Mouse (Mus musculus) bone marrow macrophage, adult 2 months (primary cell): ENCODE measurements at regions not wholly inside any gene's neighbourhood (a gene's known extent, or its start where the extent isn't known, plus 50 kb on each side); places are given as distances from the start of the nearest gene placed in this dataset.

Experiments used
- CTCF ChIP-seq: IDR thresholded peaks from 2 replicates; pipeline ENCODE4 v1.5.1; 2012; ENCODE audit warnings: low read depth, mild to moderate bottlenecking, low read length, moderate library complexity
- POLR2A ChIP-seq: IDR thresholded peaks from 2 replicates; pipeline ENCODE4 v1.6.1; 2012; ENCODE audit warnings: mild to moderate bottlenecking, low read depth, low read length, borderline replicate concordance

DNA sequence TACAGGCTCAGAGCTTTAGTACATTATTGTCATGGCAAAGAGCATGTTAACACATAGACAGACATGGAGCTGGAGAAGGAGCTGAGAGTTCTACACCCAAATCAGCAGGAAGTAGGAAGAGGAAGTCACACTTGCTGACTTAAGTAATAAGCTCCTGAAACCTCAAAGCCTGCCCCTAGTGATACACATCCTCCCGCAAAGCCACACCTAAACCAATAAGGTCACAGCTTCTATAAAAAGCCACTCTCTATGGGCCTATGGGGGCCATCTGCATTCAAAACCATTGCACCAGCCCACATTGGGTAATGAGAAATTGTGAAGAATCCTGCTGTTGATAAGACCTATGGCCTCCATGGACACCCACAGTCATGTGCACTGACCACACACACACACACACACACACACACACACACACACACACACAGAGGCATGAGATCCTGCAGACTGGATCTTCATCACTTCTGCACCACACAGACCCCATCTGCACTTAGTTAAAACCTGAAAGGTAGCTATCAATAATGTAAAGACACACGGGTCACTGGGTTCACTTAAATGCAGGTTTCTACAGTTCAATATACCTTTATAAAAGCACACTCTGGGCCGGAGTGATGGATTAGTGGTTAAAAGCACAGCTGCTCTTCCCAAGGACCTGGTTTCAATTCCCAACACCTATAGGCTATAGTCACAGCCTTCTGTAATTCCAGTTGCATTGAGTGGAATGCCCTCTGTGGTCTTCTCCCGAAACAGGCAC is 230.0 kb upstream of the Lrig3 start:
- TF ChIP-seq CTCF: no peak
- no peak for TF ChIP-seq POLR2A
